Mouse (Mus musculus) midbrain, embryonic 14.5 days (tissue): ENCODE data around the gene Olfr571. TPM values are rescaled to one million over a fixed set of nuclear protein-coding genes. Genes with fewer than 3 reads are reported as not detected.

ENCODE experiments used
- ATAC-seq: fragments of 200-750 bp; cut with Nextera tagmentation; 2 replicates; pipeline ENCODE4 v1.8.0; 2017; ENCODE audit warnings: moderate number of reproducible peaks, moderate library complexity; ENCODE audit not compliant: low FRiP score, low TSS enrichment
- DNase-seq: peaks from one replicate; pipeline ENCODE4 v3.0.0-alpha.2; 2015
- H3K27ac ChIP-seq: fragments of 300-500 bp; sonication (generic); replicated peaks from 2 replicates; pipeline ENCODE4 v1.5.1; 2014; ENCODE audit warnings: mild to moderate bottlenecking, low read depth, low read length, moderate library complexity
- H3K27me3 ChIP-seq: fragments of 300-500 bp; sonication (generic); 2 replicates; pipeline ENCODE4 v1.6.1; 2014; ENCODE audit warnings: low read length, control low read depth, mixed read lengths; ENCODE audit not compliant: control insufficient read depth, insufficient read depth
- H3K36me3 ChIP-seq: fragments of 300-500 bp; sonication (generic); 2 replicates; pipeline ENCODE4 v1.6.1; 2014; ENCODE audit warnings: low read length, control low read depth; ENCODE audit not compliant: control insufficient read depth, insufficient read depth
- H3K4me1 ChIP-seq: fragments of 300-500 bp; sonication (generic); 2 replicates; pipeline ENCODE4 v1.6.1; 2014; ENCODE audit warnings: mild to moderate bottlenecking, antibody characterized with exemption, low read length, control low read depth; ENCODE audit not compliant: control insufficient read depth, insufficient read depth
- H3K4me2 ChIP-seq: fragments of 300-500 bp; sonication (generic); 2 replicates; pipeline ENCODE4 v1.6.1; 2014; ENCODE audit warnings: mild to moderate bottlenecking, low read length, moderate library complexity
- H3K4me3 ChIP-seq: fragments of 300-500 bp; sonication (generic); replicated peaks from 2 replicates; pipeline ENCODE4 v1.5.1; 2014; ENCODE audit warnings: low read depth, low read length
- H3K9ac ChIP-seq: fragments of 300-500 bp; sonication (generic); replicated peaks from 2 replicates; pipeline ENCODE4 v1.6.1; 2014; ENCODE audit warnings: mild to moderate bottlenecking, low read length, moderate library complexity
- H3K9me3 ChIP-seq: fragments of 300-500 bp; sonication (generic); 2 replicates; pipeline ENCODE4 v1.6.1; 2016; ENCODE audit warnings: low read length, control low read depth, mixed read lengths; ENCODE audit not compliant: control insufficient read depth
- WGBS: fragments of 180-500 bp; shearing (Covaris S2); extraction: QIAGEN DNeasy Blood & Tissue Kit; methylation state at CpG from one replicate; pipeline ENCODE4 v1.1.7; 2014; 5-methylcytosine and 5-hydroxymethylcytosine counted together
- polyA plus RNA-seq: library from polyadenylated mRNA; unstranded; fragments of >200 nt; fragmentation: Nextera tagmentation; extraction: Ambion mirVana; gene quantifications from 2 replicates; pipeline ENCODE4 v1.2.1, GENCODE M21; 2014

Olfr571 gene
- polyA plus RNA-seq, result not detected in 2 replicates

DNA sequence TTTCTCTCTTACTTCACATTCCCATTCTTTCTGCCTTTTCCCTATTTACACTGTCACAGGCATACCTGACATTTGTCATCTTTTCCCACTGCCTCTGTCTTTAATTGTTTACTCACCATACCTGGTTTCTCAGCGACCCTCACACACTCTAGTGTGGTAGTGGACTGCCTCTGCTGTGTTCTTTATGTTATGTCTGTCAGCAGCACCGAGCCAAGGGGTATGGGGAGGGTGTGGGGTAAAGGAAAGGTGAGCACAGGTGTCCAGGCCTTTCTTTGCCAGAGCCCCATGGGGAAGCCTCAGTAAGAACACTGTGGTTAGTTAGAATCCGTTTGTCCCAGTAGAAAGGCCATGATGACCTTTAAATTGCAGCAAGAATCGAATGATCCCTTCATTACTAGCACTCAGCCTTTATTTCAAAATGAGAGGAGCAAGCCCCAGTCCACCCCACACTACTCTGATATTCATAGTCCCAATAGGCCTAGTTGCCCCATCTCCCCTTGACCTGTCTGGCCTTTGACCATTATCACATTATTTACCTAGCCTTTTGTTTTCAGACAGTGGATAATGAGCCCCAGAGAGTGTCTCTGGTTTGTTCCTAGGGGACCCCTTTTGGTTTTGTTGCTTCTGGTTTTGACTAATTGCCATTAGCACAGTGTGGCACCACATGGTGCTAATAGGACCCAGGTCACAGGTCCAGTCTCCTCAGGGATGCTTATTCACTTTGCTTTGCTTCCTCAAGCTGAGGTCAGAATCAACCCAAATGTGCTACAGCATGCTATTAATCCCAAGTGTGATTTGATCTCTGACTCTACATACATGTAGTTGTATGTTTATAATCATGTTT lies at the start of gene Olfr571:
Olfr571 (minus strand) TSS at position 505 of the 844 bp plus-strand sequence.
- no peak within 1 kb of the TSS for H3K27ac ChIP-seq
- DNase-seq (no peak), ATAC-seq (no peak)
- no peak within 1 kb of the TSS for H3K9ac ChIP-seq
- 64% methylated on average over 4 of the region's 4 CpGs for WGBS
- no peaks in the 10 kb centered on the region for H3K27me3 ChIP-seq
- no peaks in the 10 kb centered on the region for H3K36me3 ChIP-seq
- H3K4me3 ChIP-seq, result no peak within 1 kb of the TSS
- no peaks in the 10 kb centered on the region for H3K4me1 ChIP-seq
- H3K4me2 ChIP-seq, result no peak within 1 kb of the TSS
- H3K9me3 ChIP-seq, result no peaks in the 10 kb centered on the region

DNA sequence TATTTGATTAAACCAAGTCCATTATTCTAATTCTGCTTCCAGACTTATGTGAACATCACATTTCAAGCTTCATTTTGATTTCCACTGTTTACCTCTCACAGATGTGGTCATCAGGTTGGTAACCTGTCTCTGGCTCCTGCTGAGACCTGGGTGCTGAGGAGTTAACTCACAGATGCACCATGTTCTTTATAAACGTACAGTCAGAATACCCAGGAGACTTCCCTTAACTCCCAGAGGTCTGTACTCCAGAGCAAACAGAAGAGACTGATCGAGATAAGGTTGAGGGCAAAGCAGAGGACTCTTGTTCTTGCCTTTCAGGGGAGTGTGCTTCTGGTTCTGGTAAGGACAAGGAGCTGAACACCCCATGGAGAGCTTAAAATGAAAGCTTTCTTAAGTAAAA lies 45.0 kb upstream of the Olfr571 start, which contains the start of gene Olfr576:
Olfr576 (plus strand) TSS at position 301 of the 400 bp plus-strand sequence.
- Histone ChIP-seq H3K4me1 (no peaks in the 10 kb centered on the region), H3K27ac (no peak within 1 kb of the TSS), H3K4me2 (no peak within 1 kb of the TSS), H3K4me3 (no peak within 1 kb of the TSS), H3K9ac (no peak within 1 kb of the TSS), H3K27me3 (no peaks in the 10 kb centered on the region), H3K9me3 (no peaks in the 10 kb centered on the region), H3K36me3 (no peaks in the 10 kb centered on the region)
- DNase-seq (no peak), ATAC-seq (no peak)
- WGBS, result 63% methylated on average over 2 of the region's 2 CpGs

DNA sequence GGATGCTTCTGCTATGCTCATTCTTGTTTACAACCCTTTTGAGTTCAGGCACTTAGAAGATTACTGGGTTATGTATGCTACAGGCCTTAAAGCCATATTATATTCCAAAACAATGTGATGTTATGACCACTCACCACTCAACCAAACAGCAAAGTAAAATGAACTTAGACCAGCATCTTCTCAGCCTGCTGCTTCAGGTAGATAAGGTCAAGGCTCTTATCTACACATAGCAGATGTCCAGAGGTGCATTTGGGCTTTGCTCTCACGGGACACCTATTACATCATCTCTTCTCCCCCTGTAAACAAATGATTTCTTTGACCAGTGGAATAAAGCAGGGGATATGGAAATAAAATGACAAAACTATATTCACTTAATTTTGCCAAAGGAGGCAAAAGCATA lies 41.3 kb upstream of the Olfr571 start, which contains the start of gene Olfr575:
Olfr575 (minus strand) TSS at position 183 of the 400 bp plus-strand sequence.
- H3K27ac ChIP-seq, result no peak within 1 kb of the TSS
- H3K36me3 ChIP-seq, result no peaks in the 10 kb centered on the region
- H3K4me2 ChIP-seq, result no peak within 1 kb of the TSS
- no peaks in the 10 kb centered on the region for H3K9me3 ChIP-seq
- H3K4me3 ChIP-seq, result no peak within 1 kb of the TSS
- no peak for DNase-seq
- no peaks in the 10 kb centered on the region for H3K4me1 ChIP-seq
- no peaks in the 10 kb centered on the region for H3K27me3 ChIP-seq
- no peak within 1 kb of the TSS for H3K9ac ChIP-seq
- ATAC-seq, result no peak
- WGBS, result 65% methylated on average over 1 of the region's 1 CpGs

DNA sequence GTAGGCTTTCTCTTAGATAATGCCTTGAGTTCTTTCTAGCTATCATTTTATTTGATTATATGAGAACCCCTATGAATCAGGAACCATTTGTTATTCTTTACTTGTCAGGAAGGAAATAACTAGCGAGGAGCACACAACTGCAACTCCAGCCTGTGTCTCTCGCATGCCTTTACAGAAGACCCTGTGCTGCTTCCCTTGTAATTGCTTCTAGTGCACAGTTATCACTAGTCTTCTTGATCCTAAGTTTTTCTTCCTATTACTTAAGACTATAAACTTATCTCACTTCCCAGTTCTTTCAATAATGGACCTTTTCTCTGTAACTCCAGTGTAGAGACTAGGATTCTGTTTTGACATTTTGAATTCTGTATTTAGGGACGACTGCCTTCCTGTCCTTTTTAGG lies 40.8 kb upstream of the Olfr571 start:
- Histone ChIP-seq H3K4me2 (no peak overlapping the region), H3K4me1 (no peaks in the 10 kb centered on the region), H3K36me3 (no peaks in the 10 kb centered on the region), H3K9ac (no peak overlapping the region), H3K27ac (no peak overlapping the region), H3K9me3 (no peaks in the 10 kb centered on the region), H3K4me3 (no peak overlapping the region), H3K27me3 (no peaks in the 10 kb centered on the region)
- ATAC-seq (no peak), DNase-seq (no peak)
- 87% methylated on average over 3 of the region's 3 CpGs for WGBS

DNA sequence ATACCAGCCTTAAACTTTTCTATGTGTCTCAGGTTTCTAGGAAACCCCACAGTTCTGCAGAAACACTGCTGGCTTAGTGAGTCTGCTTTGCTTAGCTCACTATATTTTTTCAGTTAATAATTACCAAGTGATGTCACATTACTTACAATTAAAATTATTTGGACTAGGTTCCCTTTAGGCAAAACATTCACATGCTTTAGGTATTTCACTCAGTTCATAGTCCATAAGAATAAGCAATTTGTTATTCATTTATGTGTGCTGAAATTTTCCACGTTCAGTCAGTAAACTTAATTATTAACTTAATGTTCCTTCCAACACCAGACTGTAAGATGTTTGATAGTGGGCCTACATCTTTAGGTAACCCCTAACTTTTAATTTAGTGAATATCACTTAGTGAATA lies 33.4 kb upstream of the Olfr571 start:
- Histone ChIP-seq H3K9me3 (no peaks in the 10 kb centered on the region), H3K27ac (no peak overlapping the region), H3K4me1 (no peaks in the 10 kb centered on the region), H3K36me3 (no peaks in the 10 kb centered on the region), H3K27me3 (no peaks in the 10 kb centered on the region), H3K4me2 (no peak overlapping the region), H3K4me3 (no peak overlapping the region), H3K9ac (no peak overlapping the region)
- DNase-seq (no peak), ATAC-seq (no peak)
- 74% methylated on average over 1 of the region's 1 CpGs for WGBS

DNA sequence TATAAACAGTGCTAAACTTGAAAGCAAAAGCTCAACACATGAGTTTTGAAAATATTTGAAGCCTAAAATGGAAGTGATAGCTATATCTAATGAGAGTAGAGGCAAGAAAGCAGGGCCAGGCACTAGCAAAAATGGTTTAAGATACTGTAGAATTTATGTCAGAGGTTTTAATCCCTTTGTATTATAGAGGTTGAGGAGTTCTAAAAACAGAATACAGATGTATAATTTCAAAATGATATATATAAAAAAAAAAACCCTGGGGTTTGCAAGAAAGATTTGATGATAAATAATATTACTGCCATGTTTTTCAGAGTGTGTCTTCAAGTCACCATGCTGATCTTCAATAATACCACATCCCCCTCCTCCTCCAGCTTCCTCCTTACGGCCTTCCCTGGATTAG lies 30.8 kb upstream of the Olfr571 start, which contains the start of gene Olfr574:
Olfr574 (plus strand) TSS at position 301 of the 400 bp plus-strand sequence.
- DNase-seq (no peak), ATAC-seq (no peak)
- Histone ChIP-seq H3K9me3 (no peaks in the 10 kb centered on the region), H3K27me3 (no peaks in the 10 kb centered on the region), H3K4me3 (no peak within 1 kb of the TSS), H3K36me3 (no peaks in the 10 kb centered on the region), H3K4me2 (no peak within 1 kb of the TSS), H3K27ac (no peak within 1 kb of the TSS), H3K4me1 (no peaks in the 10 kb centered on the region), H3K9ac (no peak within 1 kb of the TSS)
- WGBS, result 89% methylated on average over 1 of the region's 1 CpGs

DNA sequence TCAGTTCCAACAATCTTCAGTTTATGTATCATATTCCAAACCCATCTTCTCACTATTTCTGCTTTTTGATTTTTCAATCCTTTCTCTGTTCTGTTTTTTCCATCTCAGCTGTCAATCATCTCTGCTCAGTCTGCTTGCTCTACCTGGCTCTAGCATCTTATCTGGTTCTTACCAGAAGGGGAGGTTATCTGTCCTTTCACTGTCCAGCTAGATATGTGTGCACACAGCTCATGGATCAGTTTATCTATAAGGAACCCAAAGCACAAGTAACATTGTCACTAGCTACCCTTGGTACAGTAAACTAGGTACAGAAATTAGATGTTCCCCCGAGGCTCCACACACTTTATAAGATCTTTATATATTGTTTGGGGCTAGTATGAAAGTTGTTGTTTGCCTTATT lies 26.1 kb upstream of the Olfr571 start:
- DNase-seq (no peak), ATAC-seq (no peak)
- H3K27me3 ChIP-seq, result no peaks in the 10 kb centered on the region
- H3K9ac ChIP-seq, result no peak overlapping the region
- H3K4me1 ChIP-seq, result no peaks in the 10 kb centered on the region
- H3K4me3 ChIP-seq, result no peak overlapping the region
- WGBS, result 94% methylated on average over 1 of the region's 1 CpGs
- no peaks in the 10 kb centered on the region for H3K9me3 ChIP-seq
- H3K4me2 ChIP-seq, result no peak overlapping the region
- H3K36me3 ChIP-seq, result no peaks in the 10 kb centered on the region
- H3K27ac ChIP-seq, result no peak overlapping the region

DNA sequence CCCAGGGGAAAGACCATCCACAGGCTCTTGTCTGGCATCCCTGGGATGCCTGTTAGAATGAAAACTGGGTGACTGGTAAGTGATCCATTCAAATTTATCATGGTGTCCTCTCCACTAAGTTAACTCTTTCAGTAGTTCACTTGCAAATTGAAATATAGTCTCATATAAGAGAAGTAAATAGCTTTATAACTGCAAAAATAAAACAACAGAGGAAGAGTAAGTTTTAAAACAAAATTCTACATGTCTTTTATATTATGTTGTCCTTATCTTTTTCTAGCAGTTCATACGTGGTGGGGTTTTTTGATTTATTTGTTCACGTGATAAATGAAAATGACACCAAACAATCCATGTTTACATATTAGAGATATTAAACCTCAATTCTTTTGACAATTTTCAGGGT lies 25.1 kb upstream of the Olfr571 start, which contains the start of gene Olfr573-ps1:
Olfr573-ps1 (minus strand) TSS at position 101 of the 400 bp plus-strand sequence.
- Histone ChIP-seq H3K4me1 (no peaks in the 10 kb centered on the region), H3K27me3 (no peaks in the 10 kb centered on the region), H3K36me3 (no peaks in the 10 kb centered on the region), H3K9ac (no peak within 1 kb of the TSS), H3K9me3 (no peaks in the 10 kb centered on the region), H3K4me2 (no peak within 1 kb of the TSS), H3K4me3 (no peak within 1 kb of the TSS), H3K27ac (no peak within 1 kb of the TSS)
- no peak for DNase-seq
- ATAC-seq, result no peak
- 96% methylated on average over 2 of the region's 2 CpGs for WGBS

DNA sequence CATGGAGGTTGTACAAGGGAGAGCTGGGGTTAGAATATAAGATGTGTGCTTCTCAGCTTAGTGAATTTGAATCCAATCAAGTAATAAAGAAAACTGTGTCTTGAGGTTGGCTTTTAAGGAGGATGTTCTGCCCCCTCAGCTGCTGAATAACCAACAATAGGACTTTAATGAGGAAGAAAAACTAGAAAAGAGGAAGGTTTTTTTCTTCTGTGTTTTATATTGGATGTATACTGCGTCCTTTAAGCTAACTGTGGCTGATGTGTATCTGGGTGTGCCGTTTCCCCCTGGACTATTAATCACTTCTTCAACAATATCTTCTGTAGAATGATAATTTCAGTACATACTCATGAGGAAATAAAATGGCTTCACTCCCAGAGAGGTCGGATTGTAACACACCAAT lies 9.8 kb upstream of the Olfr571 start:
- Histone ChIP-seq H3K9ac (no peak overlapping the region), H3K4me2 (no peak overlapping the region), H3K27ac (no peak overlapping the region), H3K27me3 (no peaks in the 10 kb centered on the region), H3K4me3 (no peak overlapping the region), H3K4me1 (no peaks in the 10 kb centered on the region), H3K9me3 (no peaks in the 10 kb centered on the region), H3K36me3 (no peaks in the 10 kb centered on the region)
- no peak for DNase-seq
- no peak for ATAC-seq
- 74% methylated on average over 3 of the region's 3 CpGs for WGBS
